Mouse (Mus musculus) heart, embryonic 15.5 days (tissue): Measurements from ENCODE around the gene Chst2. TPM values are rescaled to one million over a fixed set of nuclear protein-coding genes. Genes with fewer than 3 reads are reported as not detected.

Source experiments
- ATAC-seq: fragments of 200-750 bp; cut with Nextera tagmentation; replicated peaks from 2 replicates; pipeline ENCODE4 v1.8.0; 2017; ENCODE audit warnings: low read depth, moderate TSS enrichment; ENCODE audit not compliant: insufficient number of reproducible peaks, insufficient read depth, low FRiP score
- H3K27ac ChIP-seq: fragments of 300-500 bp; sonication (generic); 2 replicates; pipeline ENCODE4 v1.5.1; 2015; ENCODE audit warnings: mild to moderate bottlenecking, inconsistent platforms
- H3K27me3 ChIP-seq: fragments of 300-500 bp; sonication (generic); 2 replicates; pipeline ENCODE4 v1.6.1; 2015; ENCODE audit warnings: inconsistent platforms
- H3K36me3 ChIP-seq: fragments of 300-500 bp; sonication (generic); 2 replicates; pipeline ENCODE4 v1.6.1; 2015; ENCODE audit warnings: mild to moderate bottlenecking, inconsistent platforms
- H3K4me1 ChIP-seq: fragments of 300-500 bp; sonication (generic); replicated peaks from 2 replicates; pipeline ENCODE4 v1.6.1; 2015; ENCODE audit warnings: inconsistent platforms
- H3K4me2 ChIP-seq: fragments of 300-500 bp; sonication (generic); 2 replicates; pipeline ENCODE4 v1.6.1; 2015; ENCODE audit warnings: inconsistent platforms, mild to moderate bottlenecking, moderate library complexity
- H3K4me3 ChIP-seq: fragments of 300-500 bp; sonication (generic); 2 replicates; pipeline ENCODE4 v1.5.1; 2015; ENCODE audit warnings: mild to moderate bottlenecking, inconsistent platforms
- H3K9ac ChIP-seq: fragments of 300-500 bp; sonication (generic); 2 replicates; pipeline ENCODE4 v1.6.1; 2015; ENCODE audit warnings: mild to moderate bottlenecking, inconsistent platforms
- H3K9me3 ChIP-seq: fragments of 300-500 bp; sonication (generic); replicated peaks from 2 replicates; pipeline ENCODE4 v1.6.1; 2016; ENCODE audit warnings: inconsistent platforms
- WGBS: fragments of 180-500 bp; shearing (Covaris S2); methylation state at CpG from one replicate; pipeline ENCODE4 v1.1.7; 2015; ENCODE audit warnings: mixed read lengths; 5-methylcytosine and 5-hydroxymethylcytosine counted together
- polyA plus RNA-seq: library from polyadenylated mRNA; unstranded; fragments of >200 nt; fragmentation: Nextera tagmentation; extraction: Ambion mirVana; gene quantifications from 2 replicates; pipeline ENCODE4 v1.2.1, GENCODE M21; 2015

Chst2 gene
- polyA plus RNA-seq, 1 experiment from 2014 or later = 1.9 TPM

- ATAC-seq = peak; percentile 36
- H3K27ac ChIP-seq = peak overlapping the region; percentile 69
Measured at GRCm38 (mm10) chr9:95405946-95406570, 464 bp downstream of the Chst2 start.

DNA sequence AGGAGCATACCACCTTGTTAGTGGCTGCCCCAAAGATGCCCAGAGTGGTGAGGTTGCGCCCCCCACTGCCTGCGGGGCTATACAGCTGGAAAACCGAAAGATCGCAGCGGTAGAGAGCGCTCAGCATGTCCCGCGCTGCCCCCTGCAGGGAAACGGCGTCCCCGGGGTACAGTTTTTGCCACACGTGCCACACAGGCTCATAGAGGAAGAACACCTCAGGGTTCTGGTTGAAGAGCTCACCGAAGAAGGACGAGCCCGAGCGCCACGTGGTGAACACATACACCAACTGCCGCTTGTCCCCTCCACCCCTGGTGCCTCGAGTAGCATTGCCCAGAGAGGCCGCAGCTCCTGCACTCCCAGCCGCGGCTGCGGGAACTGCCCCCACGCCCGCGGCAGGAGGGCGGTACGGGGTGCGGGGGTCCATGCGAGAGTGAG lies 994 bp downstream of the Chst2 start:
- H3K27ac ChIP-seq = no peak overlapping the region; the same call in 1 of the 2 replicates
- H3K9ac ChIP-seq = peak overlapping the region; percentile 67
- H3K4me3 ChIP-seq = peak overlapping the region; percentile 78
- WGBS = 2% methylated on average over 22 of the region's 30 CpGs
- peaks cover 33% of the 10 kb centered on the region for H3K27me3 ChIP-seq
- H3K4me2 ChIP-seq = peak overlapping the region; percentile 100
- H3K4me1 ChIP-seq = peaks cover 29% of the 10 kb centered on the region
- ATAC-seq = peak; percentile 12
- no peaks in the 10 kb centered on the region for H3K36me3 ChIP-seq
- no peaks in the 10 kb centered on the region for H3K9me3 ChIP-seq

More at GRCm38 (mm10) chr9:95405946-95406570, 464 bp downstream of the Chst2 start:
- H3K4me3 ChIP-seq = peak overlapping the region; percentile 78
- peak overlapping the region; percentile 100 for H3K4me2 ChIP-seq
- H3K36me3 ChIP-seq = no peaks in the 10 kb centered on the region
- peak overlapping the region; percentile 67 for H3K9ac ChIP-seq
- no peaks in the 10 kb centered on the region for H3K9me3 ChIP-seq
- H3K4me1 ChIP-seq = peaks cover 29% of the 10 kb centered on the region
- under 1% methylated on average over 61 of the region's 72 CpGs for WGBS
- H3K27me3 ChIP-seq = peaks cover 33% of the 10 kb centered on the region

DNA sequence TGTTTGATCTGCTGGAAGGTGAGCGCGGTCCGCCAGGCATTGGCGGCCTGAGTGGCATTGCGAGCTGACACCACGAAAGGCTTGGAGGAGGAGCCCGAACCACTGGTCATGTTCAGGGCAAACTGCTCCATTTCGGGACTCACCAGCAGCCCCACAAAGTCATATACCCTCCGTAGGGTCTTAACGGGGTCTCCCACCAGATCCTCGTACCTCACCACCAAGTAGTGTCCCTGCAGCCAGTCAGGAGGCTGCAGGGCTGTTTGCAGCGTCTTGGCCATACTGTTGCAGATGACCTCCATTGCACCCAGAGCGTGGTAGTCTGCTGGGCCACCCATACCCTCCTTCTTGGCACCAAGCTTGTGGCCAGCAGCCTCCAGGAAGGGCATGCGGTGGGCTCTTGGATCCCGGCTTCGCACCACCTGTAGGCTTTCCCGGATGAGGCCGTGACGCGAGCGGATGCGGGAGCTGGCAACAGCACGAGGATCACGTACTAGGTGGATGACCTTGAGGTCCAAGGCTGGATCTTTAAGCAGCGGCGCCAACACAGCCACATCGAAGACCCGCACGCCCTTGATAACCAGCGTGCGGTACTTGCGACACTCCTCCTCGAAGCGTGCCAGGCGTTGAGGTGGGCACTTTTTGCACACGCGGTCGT lies 1.6 kb downstream of the Chst2 start:
- Histone ChIP-seq H3K27me3 (peaks cover 33% of the 10 kb centered on the region), H3K9ac (no peak overlapping the region), H3K27ac (no peak overlapping the region), H3K4me2 (peak overlapping the region; percentile 100), H3K4me3 (peak overlapping the region; percentile 78), H3K4me1 (peaks cover 29% of the 10 kb centered on the region), H3K36me3 (no peaks in the 10 kb centered on the region), H3K9me3 (no peaks in the 10 kb centered on the region)
- 73% methylated on average over 38 of the region's 38 CpGs for WGBS
- no peak for ATAC-seq

DNA sequence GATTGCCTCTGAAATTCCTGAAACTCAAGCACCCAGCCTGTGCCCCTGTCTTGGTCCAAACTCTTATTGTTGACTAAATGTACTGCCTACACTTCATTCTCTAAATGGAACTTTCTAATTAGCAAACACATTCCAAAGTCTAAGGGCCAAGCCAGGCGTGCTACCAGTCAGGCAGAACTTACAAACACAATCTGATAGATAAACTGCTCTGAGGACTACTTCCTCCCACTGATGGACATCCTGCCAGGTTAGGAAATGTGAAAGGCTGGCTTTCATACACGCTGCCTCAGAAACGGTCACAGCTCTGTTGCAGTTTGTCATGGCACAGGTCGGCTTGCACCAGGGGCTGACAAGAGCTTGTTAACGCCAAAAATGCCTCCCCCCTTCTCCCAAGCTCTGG lies 4.8 kb downstream of the Chst2 start:
- Histone ChIP-seq H3K4me3 (no peak overlapping the region), H3K27ac (no peak overlapping the region), H3K27me3 (peaks cover 16% of the 10 kb centered on the region), H3K4me1 (peaks cover 18% of the 10 kb centered on the region), H3K9me3 (no peaks in the 10 kb centered on the region), H3K9ac (no peak overlapping the region), H3K4me2 (no peak overlapping the region), H3K36me3 (no peaks in the 10 kb centered on the region)
- no peak for ATAC-seq
- 14% methylated on average over 5 of the region's 5 CpGs for WGBS

DNA sequence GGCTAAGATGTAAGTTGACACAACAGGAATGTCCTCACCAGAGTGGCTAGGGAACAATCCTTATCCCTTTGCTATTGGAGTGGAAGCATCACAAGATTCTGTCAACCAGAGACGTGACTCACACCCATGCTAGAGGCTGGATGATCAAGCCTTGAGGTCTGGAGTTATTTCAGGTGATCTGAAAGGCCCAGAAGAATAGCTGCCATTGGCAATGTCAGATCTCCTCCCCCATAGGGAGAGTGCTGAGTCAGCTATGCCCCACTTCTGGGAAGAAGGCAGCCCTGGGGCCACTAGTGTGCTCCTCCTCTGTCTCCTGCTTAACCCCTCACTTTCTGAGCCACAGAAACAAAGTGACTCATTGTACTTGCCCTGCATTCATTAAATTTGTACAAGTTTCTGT lies 14.5 kb downstream of the Chst2 start:
- Histone ChIP-seq H3K4me1 (no peaks in the 10 kb centered on the region), H3K36me3 (no peaks in the 10 kb centered on the region), H3K9ac (no peak overlapping the region), H3K4me2 (no peak overlapping the region), H3K4me3 (no peak overlapping the region), H3K27ac (no peak overlapping the region), H3K9me3 (no peaks in the 10 kb centered on the region), H3K27me3 (no peaks in the 10 kb centered on the region)
- ATAC-seq = no peak
- WGBS = 41% methylated on average over 1 of the region's 1 CpGs

GRCm38 (mm10) chr9:95389956-95390355 lies 16.6 kb downstream of the Chst2 start:
- no peak for ATAC-seq
- Histone ChIP-seq H3K36me3 (no peaks in the 10 kb centered on the region), H3K9me3 (no peaks in the 10 kb centered on the region), H3K4me3 (no peak overlapping the region), H3K27ac (no peak overlapping the region), H3K27me3 (no peaks in the 10 kb centered on the region), H3K4me1 (no peaks in the 10 kb centered on the region), H3K4me2 (no peak overlapping the region), H3K9ac (no peak overlapping the region)
- WGBS = 89% methylated on average over 3 of the region's 3 CpGs

DNA sequence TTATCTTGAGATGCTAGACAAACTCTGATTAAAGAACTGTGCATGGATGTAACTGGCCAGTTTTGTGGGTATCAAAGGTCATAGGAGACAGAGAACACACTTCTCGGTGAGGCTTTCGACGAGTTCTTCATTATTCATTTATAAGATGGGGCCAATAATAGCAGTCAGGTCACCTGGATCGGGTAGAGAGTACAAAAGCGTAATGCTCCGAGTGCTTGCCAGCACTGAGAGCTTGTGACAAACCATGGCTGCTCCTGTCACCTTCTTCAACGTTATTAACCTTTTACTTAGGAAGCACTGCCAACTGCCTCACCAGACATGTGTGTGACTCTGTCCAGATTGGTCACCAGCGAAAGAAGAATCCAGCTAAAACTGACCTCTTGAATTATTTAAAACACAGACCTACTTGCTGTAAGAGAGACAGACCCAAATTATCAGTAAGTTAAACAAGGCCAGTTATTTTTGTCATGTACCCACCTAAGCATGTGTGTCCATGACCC lies 18.6 kb downstream of the Chst2 start:
- Histone ChIP-seq H3K4me1 (no peaks in the 10 kb centered on the region), H3K27ac (no peak overlapping the region), H3K27me3 (no peaks in the 10 kb centered on the region), H3K4me3 (no peak overlapping the region), H3K4me2 (no peak overlapping the region), H3K9ac (no peak overlapping the region), H3K9me3 (no peaks in the 10 kb centered on the region), H3K36me3 (no peaks in the 10 kb centered on the region)
- 71% methylated on average over 8 of the region's 8 CpGs for WGBS
- ATAC-seq = no peak

DNA sequence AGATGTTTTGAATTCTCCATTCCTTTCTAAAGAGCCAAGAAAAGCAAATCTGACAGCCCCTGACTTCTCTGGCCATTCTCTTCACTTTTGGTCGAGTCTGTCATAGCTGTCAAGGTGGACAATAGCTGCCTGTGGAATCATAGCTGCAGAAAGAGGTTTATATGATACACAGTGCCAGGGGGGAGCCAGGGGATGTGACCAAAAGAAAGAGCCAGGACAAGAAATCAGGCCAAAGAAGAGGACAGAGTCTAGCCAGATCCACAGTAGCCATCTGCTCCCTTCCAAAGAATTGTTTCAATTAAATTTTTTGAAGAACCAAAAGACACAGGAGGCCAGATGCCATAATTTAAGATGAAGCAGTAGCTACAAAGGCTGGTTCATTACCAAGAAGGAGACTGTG lies 30.6 kb downstream of the Chst2 start:
- no peak overlapping the region for H3K4me3 ChIP-seq
- no peaks in the 10 kb centered on the region for H3K27me3 ChIP-seq
- H3K9me3 ChIP-seq = no peaks in the 10 kb centered on the region
- no peak for ATAC-seq
- no peaks in the 10 kb centered on the region for H3K4me1 ChIP-seq
- H3K4me2 ChIP-seq = no peak overlapping the region
- 48% methylated on average over 1 of the region's 1 CpGs for WGBS
- no peaks in the 10 kb centered on the region for H3K36me3 ChIP-seq
- no peak overlapping the region for H3K27ac ChIP-seq
- H3K9ac ChIP-seq = no peak overlapping the region

- Histone ChIP-seq H3K9ac (no peak overlapping the region), H3K27me3 (no peaks in the 10 kb centered on the region), H3K4me3 (no peak overlapping the region), H3K9me3 (no peaks in the 10 kb centered on the region), H3K36me3 (no peaks in the 10 kb centered on the region), H3K27ac (no peak overlapping the region), H3K4me1 (no peaks in the 10 kb centered on the region), H3K4me2 (no peak overlapping the region)
- 73% methylated on average over 8 of the region's 8 CpGs for WGBS
- ATAC-seq = no peak
Measured at GRCm38 (mm10) chr9:95375336-95375735, 31.2 kb downstream of the Chst2 start.

DNA sequence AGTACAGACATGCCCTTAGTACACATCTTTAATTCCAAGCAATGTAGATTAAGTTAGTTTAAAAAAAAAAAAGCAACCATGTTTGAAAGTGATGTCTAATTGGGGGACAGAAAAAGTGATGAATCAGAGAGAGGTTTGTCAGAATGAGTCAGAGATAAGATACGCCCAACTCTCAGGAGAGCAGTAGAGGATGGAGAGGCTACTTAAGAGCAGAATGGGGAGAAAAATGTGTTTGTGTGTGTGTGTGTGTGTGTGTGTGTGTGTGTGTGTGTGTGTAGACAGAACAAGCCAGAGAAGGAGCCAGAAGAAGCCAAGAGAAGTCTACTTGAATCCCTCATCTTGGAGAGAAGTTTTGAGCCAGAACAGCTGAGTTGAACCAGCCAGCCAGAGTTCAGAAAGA lies 32.8 kb downstream of the Chst2 start:
- 62% methylated on average over 1 of the region's 1 CpGs for WGBS
- Histone ChIP-seq H3K27ac (no peak overlapping the region), H3K27me3 (no peaks in the 10 kb centered on the region), H3K4me2 (no peak overlapping the region), H3K36me3 (no peaks in the 10 kb centered on the region), H3K9me3 (no peaks in the 10 kb centered on the region), H3K4me1 (no peaks in the 10 kb centered on the region), H3K4me3 (no peak overlapping the region), H3K9ac (no peak overlapping the region)
- ATAC-seq = no peak

DNA sequence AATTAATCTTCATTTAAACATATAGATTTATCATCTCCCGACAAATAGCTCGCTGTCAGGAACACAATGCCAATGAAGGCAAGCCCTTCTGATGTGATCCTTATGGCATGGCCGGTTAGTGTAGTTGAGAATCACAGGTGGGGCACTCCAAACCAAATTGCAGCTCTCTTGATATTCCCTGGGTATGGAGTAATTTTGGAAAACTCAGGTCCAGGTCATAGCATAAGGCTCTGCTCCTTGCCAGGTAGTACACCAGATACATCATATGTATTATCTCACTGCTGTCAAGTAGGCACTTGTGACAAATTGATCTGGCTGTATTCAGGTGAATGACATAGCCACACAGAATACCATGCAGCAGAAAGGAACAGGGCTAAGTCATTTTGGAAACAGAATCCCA lies 40.6 kb downstream of the Chst2 start:
- H3K4me2 ChIP-seq = no peak overlapping the region
- no peak overlapping the region for H3K27ac ChIP-seq
- H3K36me3 ChIP-seq = no peaks in the 10 kb centered on the region
- no peaks in the 10 kb centered on the region for H3K9me3 ChIP-seq
- no peak overlapping the region for H3K4me3 ChIP-seq
- 83% methylated on average over 3 of the region's 3 CpGs for WGBS
- H3K9ac ChIP-seq = no peak overlapping the region
- no peaks in the 10 kb centered on the region for H3K27me3 ChIP-seq
- no peaks in the 10 kb centered on the region for H3K4me1 ChIP-seq
- ATAC-seq = no peak
